Mouse (Mus musculus) spleen, adult 2 months (tissue): Measurements from ENCODE around the gene Ivd.

Experiments
- CTCF ChIP-seq: fragments of 200-500 bp; IDR thresholded peaks from 2 replicates; pipeline ENCODE4 v1.5.1; 2011; ENCODE audit warnings: mild to moderate bottlenecking, inconsistent platforms; ENCODE audit not compliant: insufficient read depth, insufficient read length, insufficient replicate concordance; ENCODE audit errors: extremely low read depth
- POLR2A ChIP-seq: fragments of 200-500 bp; IDR thresholded peaks from 2 replicates; pipeline ENCODE4 v1.6.1; 2011; ENCODE audit warnings: low read depth, low read length, inconsistent platforms

DNA sequence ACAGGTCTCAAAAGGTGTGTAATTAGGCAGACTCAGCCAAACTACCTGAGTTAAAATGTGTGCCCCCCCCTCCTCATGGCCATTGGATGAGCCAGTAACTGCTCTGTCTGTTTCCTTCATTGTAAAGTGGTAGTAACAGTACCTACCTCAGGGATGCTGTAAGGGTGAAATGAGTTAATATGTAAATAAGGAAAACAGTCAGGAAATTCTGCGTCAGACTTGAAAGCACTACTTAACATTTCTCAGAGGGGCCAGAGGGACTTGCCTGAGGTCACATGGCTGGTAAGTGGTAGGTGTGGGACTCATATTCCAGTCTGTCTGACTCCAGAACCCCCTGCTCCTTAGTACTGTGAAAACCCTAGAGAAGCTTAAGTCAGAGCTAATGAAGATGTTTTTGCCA is 56.8 kb downstream of the Ivd start:
- TF ChIP-seq CTCF (no peak), POLR2A (no peak)
